Mouse (Mus musculus): ENCODE data around the gene E130114P18Rik. TPM values are rescaled to one million over a fixed set of nuclear protein-coding genes. Genes with fewer than 3 reads are reported as not detected.

Gene E130114P18Rik
- polyA plus RNA-seq, 1 experiment: not detected

- Histone ChIP-seq H3K27ac (replicated peaks; ENCODE audit: low read depth, low read length) (no peak overlapping the region), H3K4me3 (ENCODE audit: insufficient read depth, low read depth, low read length) (no peak overlapping the region), H3K4me1 (ENCODE audit: control insufficient read depth, insufficient read depth, insufficient read length, low read length) (no peaks in the 10 kb centered on the region)
Measured at GRCm38 (mm10) chr4:97620409-97620808, 157.5 kb downstream of the E130114P18Rik start.

DNA sequence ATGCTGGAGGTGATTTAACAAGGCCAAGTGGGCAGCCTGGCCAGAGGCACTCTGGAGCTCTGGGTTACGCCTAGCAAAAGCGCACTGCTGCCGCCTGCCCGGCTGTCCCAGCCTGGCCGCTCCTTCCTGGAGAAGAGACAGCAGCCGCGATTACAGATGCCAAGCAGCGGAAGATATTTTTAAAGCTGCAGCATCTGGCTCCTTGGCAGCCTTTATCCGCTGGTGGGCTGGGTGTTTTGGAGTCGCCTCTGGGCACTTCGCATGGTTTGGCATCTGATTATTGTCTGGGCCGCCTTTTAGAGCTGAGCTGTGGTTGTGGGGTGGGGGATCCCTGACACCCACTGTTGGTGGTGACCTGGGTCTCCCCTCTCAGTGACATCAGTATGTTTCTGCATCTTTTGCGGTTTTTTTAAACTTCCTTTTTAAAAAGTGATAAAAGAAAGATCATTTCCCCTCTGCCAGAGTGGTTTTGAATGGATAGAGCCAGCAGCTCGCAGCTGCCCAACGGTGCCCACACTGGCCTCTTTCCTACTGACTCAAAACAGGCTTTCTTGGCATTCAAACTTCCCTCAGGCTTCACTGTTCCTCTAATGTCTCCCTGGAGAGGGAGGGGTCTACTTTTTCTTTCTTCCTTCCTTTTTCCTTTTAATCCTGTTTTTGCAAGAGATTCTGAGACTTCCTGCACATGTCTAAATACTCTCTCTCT lies 159.1 kb downstream of the E130114P18Rik start:
- Histone ChIP-seq H3K4me1 (ENCODE audit: control insufficient read depth, insufficient read depth, insufficient read length, low read length) (no peaks in the 10 kb centered on the region), H3K4me3 (ENCODE audit: insufficient read depth, low read depth, low read length) (no peak overlapping the region), H3K27ac (replicated peaks; ENCODE audit: low read depth, low read length) (no peak overlapping the region)

DNA sequence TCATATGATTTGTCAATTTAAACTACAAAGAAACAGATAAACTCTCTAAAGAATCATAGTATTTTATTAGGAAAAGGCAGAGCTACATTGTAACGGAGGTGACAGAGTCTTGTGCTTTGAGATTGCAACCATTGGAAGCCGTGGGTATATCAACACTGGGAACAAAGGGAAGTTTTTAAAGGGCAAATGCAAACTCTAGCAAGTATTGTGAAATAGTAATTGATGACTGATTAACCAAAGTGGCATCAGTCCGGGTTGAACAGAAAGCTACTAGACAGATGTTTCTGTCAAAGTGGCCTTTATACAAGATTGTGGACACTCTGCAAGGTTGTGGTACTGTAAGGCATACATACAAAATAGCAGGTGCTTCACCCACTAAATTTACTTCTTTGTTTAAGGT lies 162.8 kb downstream of the E130114P18Rik start:
- H3K4me3 ChIP-seq (ENCODE audit: insufficient read depth, low read depth, low read length): no peak overlapping the region
- H3K27ac ChIP-seq (replicated peaks; ENCODE audit: low read depth, low read length): no peak overlapping the region
- H3K4me1 ChIP-seq (ENCODE audit: control insufficient read depth, insufficient read depth, insufficient read length, low read length): no peaks in the 10 kb centered on the region

GRCm38 (mm10) chr4:97611251-97611847 lies 166.5 kb downstream of the E130114P18Rik start:
- no peaks in the 10 kb centered on the region for H3K4me1 ChIP-seq (ENCODE audit: control insufficient read depth, insufficient read depth, insufficient read length, low read length)
- no peak overlapping the region for H3K4me3 ChIP-seq (ENCODE audit: insufficient read depth, low read depth, low read length)
- H3K27ac ChIP-seq (replicated peaks; ENCODE audit: low read depth, low read length): no peak overlapping the region

GRCm38 (mm10) chr4:97609831-97610727 lies 167.8 kb downstream of the E130114P18Rik start:
- Histone ChIP-seq H3K27ac (replicated peaks; ENCODE audit: low read depth, low read length) (no peak overlapping the region), H3K4me1 (ENCODE audit: control insufficient read depth, insufficient read depth, insufficient read length, low read length) (no peaks in the 10 kb centered on the region), H3K4me3 (ENCODE audit: insufficient read depth, low read depth, low read length) (no peak overlapping the region)

- no peak overlapping the region for H3K4me3 ChIP-seq (ENCODE audit: insufficient read depth, low read depth, low read length)
- no peak overlapping the region for H3K27ac ChIP-seq (replicated peaks; ENCODE audit: low read depth, low read length)
- no peaks in the 10 kb centered on the region for H3K4me1 ChIP-seq (ENCODE audit: control insufficient read depth, insufficient read depth, insufficient read length, low read length)
Measured at GRCm38 (mm10) chr4:97609329-97609728, 168.5 kb downstream of the E130114P18Rik start.

DNA sequence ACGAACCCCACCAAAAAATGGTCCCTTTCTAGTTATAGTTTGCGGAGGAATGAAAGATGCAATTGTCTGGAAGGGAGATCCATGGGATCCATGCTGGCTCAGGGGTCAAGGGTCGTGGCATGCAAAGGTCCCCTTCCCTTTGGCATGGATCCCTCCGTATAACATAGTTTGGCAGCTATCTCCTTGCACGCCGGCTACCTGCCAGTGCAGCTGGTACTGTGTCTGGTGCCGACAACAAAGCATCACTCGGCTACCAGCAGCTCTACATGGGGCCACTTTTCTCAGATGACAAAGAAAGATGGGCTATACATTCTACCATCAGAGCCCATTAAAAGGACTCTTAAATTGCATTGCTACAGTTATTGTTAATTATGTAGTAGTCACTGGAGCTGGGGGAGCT lies 169.2 kb downstream of the E130114P18Rik start:
- H3K4me3 ChIP-seq (ENCODE audit: insufficient read depth, low read depth, low read length): no peak overlapping the region
- H3K27ac ChIP-seq (replicated peaks; ENCODE audit: low read depth, low read length): no peak overlapping the region
- no peaks in the 10 kb centered on the region for H3K4me1 ChIP-seq (ENCODE audit: control insufficient read depth, insufficient read depth, insufficient read length, low read length)

GRCm38 (mm10) chr4:97608134-97608533 lies 169.7 kb downstream of the E130114P18Rik start:
- H3K4me1 ChIP-seq (ENCODE audit: control insufficient read depth, insufficient read depth, insufficient read length, low read length): no peaks in the 10 kb centered on the region
- H3K4me3 ChIP-seq (ENCODE audit: insufficient read depth, low read depth, low read length): no peak overlapping the region
- H3K27ac ChIP-seq (replicated peaks; ENCODE audit: low read depth, low read length): no peak overlapping the region

- H3K4me1 ChIP-seq (ENCODE audit: control insufficient read depth, insufficient read depth, insufficient read length, low read length): no peaks in the 10 kb centered on the region
- no peak overlapping the region for H3K27ac ChIP-seq (replicated peaks; ENCODE audit: low read depth, low read length)
- no peak overlapping the region for H3K4me3 ChIP-seq (ENCODE audit: insufficient read depth, low read depth, low read length)
Measured at GRCm38 (mm10) chr4:97607169-97607568, 170.7 kb downstream of the E130114P18Rik start.

- H3K4me1 ChIP-seq (ENCODE audit: control insufficient read depth, insufficient read depth, insufficient read length, low read length): no peaks in the 10 kb centered on the region
- no peak overlapping the region for H3K4me3 ChIP-seq (ENCODE audit: insufficient read depth, low read depth, low read length)
- H3K27ac ChIP-seq (replicated peaks; ENCODE audit: low read depth, low read length): no peak overlapping the region
Measured at GRCm38 (mm10) chr4:97606524-97606923, 171.4 kb downstream of the E130114P18Rik start.

- Histone ChIP-seq H3K4me1 (ENCODE audit: control insufficient read depth, insufficient read depth, insufficient read length, low read length) (no peaks in the 10 kb centered on the region), H3K4me3 (ENCODE audit: insufficient read depth, low read depth, low read length) (no peak overlapping the region), H3K27ac (replicated peaks; ENCODE audit: low read depth, low read length) (no peak overlapping the region)
Measured at GRCm38 (mm10) chr4:97602579-97602978, 175.3 kb downstream of the E130114P18Rik start.

- H3K27ac ChIP-seq (replicated peaks; ENCODE audit: low read depth, low read length): no peak overlapping the region
- H3K4me3 ChIP-seq (ENCODE audit: insufficient read depth, low read depth, low read length): no peak overlapping the region
- H3K4me1 ChIP-seq (ENCODE audit: control insufficient read depth, insufficient read depth, insufficient read length, low read length): no peaks in the 10 kb centered on the region
Measured at GRCm38 (mm10) chr4:97600875-97601835, 176.7 kb downstream of the E130114P18Rik start.

GRCm38 (mm10) chr4:97597443-97597842 lies 180.4 kb downstream of the E130114P18Rik start:
- no peak overlapping the region for H3K4me3 ChIP-seq (ENCODE audit: insufficient read depth, low read depth, low read length)
- no peak overlapping the region for H3K27ac ChIP-seq (replicated peaks; ENCODE audit: low read depth, low read length)
- no peaks in the 10 kb centered on the region for H3K4me1 ChIP-seq (ENCODE audit: control insufficient read depth, insufficient read depth, insufficient read length, low read length)

DNA sequence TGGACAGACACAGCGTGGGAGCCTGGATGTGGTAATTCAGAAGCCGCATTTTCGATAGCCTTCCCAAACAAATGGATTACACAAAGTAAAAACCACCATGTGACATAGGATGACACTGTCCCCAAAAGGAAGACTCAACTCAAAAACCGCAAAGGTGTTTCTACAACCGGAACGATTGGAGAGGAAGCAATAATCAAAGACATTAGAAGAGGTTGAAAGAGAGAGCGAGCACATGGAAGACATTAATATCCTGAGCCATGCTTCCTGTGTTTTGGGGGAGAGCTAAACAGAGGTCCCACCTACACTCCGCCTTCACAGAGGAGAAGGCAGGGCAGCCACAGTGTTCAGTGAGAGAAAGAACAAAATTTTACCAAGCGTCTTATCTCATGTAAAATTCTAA lies 181.5 kb downstream of the E130114P18Rik start:
- H3K27ac ChIP-seq (replicated peaks; ENCODE audit: low read depth, low read length): no peak overlapping the region
- H3K4me3 ChIP-seq (ENCODE audit: insufficient read depth, low read depth, low read length): no peak overlapping the region
- H3K4me1 ChIP-seq (ENCODE audit: control insufficient read depth, insufficient read depth, insufficient read length, low read length): no peaks in the 10 kb centered on the region
